Mouse (Mus musculus) c-Kit-positive CD71-positive TER-119-positive erythroid progenitor cells, embryonic 14.5 days (primary cell): ENCODE results near the gene Rbm24.

Experiments used
- DNase-seq: peaks from one replicate; pipeline ENCODE4 v3.0.0-alpha.2; 2013; ENCODE audit warnings: low spot score

The Rbm24 gene

DNA sequence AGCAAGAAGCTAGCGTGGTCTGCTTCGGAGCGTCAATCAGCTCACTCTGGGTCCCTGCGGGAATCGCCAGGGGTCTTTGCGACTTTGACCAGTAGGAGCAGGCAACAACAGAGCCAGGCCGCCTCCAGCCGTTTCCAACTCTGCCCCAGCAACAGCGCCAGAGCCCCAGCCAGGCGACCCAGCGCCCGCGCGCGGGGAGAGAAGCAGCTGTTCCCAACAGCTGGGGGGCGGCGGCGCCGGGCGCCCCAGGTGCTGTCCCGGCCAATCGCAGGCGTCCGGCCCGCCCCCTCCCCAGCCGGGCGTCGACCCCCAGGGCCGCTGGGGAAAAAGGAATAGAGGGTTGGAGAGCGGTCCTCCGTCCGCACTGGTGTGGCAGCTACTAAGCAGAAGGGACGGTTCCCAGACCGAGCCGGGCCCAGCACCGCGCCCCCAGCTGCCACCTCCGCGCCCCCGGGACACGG, at the start of gene Rbm24:
Gene Rbm24 (plus strand): TSS at position 294 of the 461 bp plus-strand sequence.
- no peak for DNase-seq

DNA sequence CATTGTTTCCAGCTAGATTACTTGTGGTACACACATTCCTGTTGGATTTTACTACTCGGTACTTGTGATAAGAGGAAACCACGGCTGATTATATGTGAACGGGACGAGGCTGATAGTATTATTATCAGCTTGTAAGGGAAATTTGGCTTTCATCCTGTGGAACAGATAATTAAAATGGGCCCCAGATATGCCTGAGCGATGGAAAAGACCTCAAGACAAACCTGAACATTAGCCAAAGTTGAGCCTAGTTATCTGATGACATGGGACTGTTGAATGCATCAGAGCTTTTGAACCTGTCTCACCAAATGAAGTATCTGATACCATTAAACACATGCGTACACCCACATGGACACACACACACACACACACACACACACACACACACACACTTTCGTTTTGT, 45.4 kb upstream of the Rbm24 start:
- DNase-seq, result no peak

DNA sequence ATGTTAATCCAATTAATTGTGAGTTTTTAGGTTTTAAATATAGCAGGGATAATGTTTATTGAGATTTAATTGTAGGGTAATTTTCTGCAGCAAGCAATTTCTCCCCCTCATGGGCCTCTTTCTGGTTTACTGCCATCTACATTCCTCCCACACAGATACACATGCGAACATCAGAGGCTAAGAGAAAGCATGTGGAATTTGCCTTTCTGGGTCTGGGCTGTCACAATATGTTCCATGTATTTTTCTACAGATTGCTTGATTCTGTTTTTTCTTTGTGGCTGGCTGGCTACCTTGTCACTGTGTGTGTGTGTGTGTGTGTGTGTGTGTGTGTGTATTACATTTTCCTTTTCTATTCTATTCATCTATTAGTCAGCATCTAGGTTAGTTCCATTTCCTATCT, 42.9 kb upstream of the Rbm24 start:
- no peak for DNase-seq

DNA sequence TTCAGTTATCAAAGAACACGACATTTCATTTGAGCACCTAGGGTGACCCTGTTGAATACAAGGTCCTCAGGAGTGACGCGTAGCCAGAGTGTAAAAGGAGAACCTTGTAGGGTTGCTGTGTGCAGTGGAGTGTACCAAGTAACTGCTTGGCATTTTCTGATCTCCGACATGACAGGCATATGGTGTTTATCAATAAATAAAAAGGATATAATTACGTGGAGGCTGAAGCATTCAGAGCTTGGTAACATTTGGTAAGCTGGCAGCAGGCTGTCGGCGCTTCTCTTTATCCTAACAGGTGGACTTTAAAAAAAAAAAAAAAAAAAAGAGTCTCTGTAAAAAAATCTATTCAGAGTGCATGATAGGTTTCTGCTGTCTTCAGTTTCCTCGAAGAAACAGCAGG, 30.8 kb upstream of the Rbm24 start:
- no peak for DNase-seq

DNA sequence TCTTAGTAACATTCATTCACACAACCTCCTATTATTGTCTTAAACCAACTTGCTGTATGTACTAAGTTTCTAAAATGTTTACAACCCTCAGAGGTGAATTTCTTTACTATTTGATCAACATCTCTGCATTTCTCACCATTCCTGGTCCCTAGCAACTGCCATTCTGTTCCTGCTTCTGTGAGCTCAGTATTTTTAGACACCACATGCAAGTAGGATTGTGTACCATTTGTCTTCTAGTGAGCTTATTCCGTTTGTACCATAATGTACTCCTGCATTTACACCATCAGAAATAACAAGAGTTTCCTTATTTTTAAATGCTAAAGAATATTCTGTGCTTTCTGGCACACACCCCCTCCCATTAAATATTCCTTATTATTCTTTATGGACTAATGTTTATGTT, 26.6 kb upstream of the Rbm24 start:
- DNase-seq, result no peak

DNA sequence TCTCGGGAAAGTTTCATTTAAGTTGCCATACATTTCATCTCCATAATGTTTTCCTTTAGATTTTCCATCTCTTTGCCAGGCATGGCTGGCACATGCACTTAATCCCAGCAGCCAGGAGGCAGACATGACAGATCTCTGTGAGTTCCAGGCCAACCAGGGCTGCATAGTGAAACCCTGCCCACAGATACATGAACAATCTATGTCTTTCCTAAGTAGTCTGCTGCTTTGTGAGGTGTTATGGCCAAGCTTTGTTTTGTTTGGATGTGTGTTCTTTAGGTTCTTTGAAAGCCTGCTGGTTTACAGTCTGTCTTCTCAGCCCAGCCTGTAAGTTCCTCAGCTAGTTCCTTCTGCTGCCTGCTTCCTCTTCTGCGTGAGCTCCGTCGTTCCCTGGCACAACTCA, 25.3 kb upstream of the Rbm24 start:
- DNase-seq, result no peak

DNA sequence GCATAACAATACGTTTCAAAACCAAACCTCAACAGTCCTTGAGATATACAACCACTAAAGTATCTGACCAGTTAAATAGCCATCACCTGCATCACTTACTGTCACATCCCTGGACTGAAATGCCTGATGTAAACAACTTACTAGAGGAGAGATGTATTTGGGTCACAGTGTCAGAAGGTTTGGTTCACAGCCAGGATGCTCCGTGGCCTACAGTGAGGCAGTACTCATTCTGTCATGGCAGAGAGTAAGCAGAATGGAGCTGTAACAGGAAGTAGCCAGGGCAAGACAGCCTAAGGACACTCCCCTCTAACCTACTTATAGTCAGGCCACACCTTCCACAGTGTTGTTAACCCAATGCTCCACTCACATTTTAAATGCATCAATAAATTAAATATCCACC, 24.3 kb upstream of the Rbm24 start:
- DNase-seq, result no peak

DNA sequence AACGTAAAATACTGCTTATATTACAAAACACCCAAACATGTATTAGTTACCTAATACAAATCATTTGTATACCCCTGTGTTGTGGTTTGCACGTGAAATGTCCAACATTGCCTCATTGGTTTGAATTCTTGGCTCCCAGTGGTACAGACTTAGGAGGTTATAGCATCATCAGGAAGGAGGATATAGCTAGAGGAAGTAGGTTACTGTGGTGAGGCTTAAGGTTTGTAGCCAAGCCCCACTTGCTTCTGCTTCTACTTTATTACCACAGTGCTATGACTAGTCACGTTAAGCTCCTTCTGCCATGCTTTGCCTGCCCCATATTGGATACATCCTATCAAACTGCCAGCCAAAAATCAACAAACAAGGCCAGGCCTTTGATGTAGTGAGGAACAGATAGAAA, 21.0 kb upstream of the Rbm24 start:
- no peak for DNase-seq

DNA sequence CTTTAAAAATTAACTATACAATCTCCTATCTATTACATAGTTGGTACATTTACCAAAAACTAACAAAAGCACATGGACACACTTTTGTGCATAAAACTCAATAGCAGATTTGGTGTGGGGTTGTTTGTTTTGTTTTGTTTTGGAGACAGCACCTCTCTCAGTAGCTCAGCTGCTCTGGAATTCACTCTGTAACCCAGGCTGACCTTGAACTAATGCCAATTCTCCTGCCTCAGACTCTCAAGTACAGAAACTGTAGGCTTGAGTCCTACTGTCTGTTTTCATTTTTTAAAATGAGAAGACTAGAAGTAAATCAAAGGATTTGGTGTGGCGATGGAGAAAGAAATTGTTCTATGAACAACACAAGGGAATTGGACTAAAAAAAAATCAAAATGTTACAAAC, 11.1 kb upstream of the Rbm24 start:
- no peak for DNase-seq

DNA sequence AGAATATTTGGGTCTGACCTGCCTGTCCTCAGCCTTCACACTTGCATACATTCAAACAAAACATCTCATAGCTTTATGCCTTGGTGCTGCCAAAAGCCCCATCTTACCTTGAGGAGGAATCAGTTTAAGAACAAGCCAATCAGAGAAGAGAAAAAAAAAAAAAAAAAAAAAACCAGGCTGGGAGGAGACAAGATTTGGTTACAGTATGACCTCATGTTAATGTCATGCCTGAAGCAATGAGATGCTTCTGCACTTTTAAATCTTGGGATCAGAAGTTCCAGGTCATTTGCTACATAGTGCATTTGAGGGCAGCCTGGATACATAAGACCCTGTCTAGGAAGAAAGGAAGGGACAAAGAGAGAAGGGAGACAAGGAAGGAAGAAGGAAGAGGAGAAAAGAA, 6.0 kb upstream of the Rbm24 start:
- no peak for DNase-seq

DNA sequence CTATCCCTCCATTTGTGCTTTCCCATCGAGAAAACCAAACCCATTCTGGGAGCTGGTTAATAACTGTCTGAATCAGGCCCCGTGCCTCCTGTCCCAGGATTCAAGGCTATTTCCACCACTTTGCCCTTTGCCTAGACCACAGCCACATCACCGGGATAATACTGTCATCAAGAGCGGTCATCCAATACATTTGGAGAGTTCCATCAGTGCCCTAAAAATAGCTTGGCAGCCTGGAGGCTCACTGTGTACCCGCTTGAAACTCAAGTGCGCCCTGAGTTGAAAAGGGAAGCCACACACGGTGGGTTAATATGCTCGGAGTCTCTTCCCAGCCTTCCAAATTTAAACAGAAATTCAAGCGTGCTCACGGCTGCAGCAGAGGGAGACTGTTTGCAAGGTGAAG, 4.6 kb upstream of the Rbm24 start:
- no peak for DNase-seq

DNA sequence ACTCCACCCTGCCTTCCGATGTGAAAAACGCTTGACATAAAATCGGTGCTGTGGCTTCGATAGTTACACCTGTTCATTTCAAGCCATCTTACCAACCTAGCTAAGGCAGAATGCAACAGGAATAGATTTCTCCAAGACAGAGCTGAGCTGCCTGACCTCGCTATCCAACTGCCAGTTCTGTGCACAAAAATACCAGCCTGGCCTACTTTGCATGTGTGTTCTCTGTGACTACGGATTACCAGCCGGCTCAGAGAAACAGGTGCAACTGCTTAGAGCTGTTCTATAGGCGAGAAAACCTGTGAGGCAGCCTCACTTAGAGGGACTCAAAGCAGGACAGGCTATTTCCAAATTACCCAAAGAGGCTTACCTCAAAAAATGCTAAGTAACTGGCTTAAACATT, 4.2 kb upstream of the Rbm24 start:
- no peak for DNase-seq

DNA sequence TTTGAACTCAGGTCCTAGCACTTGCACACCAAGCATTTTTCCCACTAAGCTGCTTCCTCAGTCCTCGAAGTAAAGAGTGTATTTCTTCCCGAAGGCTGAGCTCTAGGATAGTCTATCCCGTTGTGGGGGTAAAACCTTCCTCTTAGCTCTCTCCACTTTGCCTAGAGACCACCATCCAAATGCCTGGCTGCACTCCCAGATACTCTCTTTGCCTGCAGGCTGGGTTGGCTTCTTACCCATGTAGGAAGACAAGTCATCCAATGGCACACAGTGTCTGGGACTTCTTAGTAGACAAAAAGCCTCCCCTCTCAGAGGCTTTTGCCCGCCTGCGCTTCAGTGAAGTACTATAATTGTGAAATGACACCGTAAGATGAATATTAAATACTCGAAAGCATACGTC, 2.2 kb upstream of the Rbm24 start:
- no peak for DNase-seq

DNA sequence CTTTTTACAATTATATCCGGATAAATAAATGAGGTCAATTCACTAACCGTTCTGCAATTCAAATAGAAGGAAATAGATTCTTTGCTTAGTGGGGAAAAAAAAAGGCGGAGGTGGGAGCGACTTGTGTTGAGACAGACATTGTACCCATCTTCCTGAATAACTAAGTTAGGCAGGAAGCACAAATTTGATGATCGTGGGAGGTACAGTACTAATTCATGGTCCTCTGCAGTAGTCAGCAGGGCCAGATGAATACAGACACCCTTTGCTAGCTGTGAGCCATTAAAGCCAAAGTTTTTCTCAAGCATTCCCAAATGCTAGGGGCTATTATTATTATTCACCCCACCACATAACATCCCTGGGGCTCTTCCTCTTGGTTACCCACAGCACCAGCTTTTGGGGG, 640 bp upstream of the Rbm24 start:
- DNase-seq, result no peak

DNA sequence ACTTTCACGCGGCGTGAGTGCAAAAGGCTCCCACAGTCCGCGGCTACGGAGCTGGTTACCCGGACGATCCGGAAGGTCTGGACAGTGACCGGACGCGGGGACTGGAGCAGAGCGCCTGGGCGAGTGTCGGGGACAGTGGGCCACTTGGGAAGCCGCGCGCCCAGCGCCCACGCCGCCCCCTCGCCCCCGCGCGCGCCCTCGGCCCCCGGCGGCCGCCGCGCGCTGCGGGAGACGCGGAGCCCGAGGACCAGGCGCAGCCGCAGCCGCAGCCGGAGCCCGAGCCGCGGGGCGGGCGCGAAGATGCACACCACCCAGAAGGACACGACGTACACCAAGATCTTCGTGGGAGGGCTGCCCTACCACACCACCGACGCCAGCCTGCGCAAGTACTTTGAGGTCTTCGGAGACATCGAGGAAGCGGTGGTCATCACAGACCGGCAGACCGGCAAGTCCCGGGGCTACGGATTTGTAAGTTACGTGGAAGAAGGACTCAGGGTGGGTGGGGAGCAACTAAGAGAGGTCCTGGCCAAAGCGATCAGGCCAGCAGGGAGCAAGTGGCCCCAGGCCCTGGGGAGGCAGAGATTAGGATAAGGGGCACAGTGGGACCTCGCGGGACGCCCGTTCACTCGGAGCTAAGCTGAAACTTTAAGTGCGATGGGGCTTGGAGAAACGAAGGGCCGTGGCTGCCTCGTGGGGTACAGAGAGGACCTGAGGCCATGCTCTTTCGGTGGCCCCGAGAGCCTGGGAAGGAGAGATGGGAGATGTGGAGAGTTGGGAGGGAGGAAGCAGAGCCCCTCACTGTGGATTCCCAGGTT, 704 bp downstream of the Rbm24 start:
- DNase-seq, result no peak

DNA sequence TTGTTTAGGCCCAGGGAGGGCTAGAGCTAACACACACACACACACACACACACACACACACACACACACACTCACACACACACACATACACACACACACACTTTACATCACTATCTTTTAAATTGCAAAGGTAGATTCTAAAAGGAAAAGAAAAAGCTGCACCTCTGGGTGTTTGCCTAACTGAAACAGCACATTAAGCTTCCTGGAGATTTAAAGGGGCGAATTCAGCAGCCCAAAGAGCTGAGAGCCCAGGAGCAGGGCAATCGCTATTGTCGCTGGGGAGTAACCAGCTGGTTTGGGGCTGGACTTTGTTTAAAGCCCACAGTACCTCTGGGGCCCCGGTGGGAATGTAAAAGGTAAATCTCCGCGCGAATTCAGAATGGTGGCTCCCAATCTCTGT, 1.4 kb downstream of the Rbm24 start:
- DNase-seq, result no peak

DNA sequence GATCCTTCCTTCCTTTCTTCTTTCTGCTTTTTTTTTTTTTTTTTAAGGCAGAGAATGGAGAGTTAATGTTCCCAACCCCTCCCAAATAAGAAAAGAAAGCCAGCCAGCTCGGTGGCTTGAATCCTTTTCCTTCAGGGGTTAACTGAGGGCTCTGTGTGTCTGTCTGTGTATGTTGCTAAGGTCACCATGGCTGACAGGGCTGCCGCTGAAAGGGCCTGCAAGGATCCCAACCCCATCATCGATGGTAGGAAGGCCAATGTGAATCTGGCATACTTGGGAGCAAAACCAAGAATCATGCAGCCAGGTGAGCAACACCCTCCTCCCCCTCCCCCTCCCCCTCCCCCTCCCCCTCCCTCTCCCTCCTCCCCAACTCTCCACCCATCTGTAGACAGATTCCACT, 1.9 kb downstream of the Rbm24 start:
- DNase-seq, result no peak

DNA sequence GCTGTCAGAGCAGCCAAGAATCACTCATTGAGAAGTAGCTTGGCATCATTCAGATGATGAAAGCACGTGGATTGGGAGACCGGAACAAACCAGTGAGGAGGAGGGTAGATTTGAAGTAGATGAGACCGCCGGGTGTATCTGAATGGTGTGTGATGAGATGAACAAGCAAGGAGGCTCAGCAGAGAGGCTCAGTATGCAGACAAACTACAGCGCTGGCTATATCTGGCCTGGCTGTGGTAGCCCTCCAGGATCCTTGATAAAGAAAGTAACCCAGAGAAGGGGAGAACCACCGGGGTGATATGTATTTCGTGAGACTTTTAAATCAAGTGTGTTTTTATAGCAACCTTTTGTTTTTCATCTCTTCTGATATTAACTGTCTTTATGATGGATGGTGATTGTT, 5.6 kb downstream of the Rbm24 start:
- no peak for DNase-seq

DNA sequence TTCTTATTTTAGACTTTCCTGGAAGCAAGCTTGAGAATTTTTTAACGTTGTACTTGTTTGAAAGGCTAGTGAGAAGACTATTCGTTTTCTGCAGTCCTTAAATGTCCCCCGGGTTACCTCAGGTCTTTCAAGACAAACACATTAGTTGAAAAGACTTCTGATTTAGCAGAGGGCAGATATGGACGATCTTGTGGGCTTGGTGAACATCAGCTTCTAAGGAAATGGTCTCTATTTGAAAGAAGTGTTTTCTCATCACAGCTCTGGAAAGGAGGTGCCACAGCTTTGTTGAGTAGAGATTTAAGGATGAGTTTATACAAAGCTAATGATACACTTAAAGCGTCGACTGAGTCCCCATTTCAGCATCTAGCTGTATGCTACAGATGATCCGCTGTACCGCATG, 6.1 kb downstream of the Rbm24 start:
- no peak for DNase-seq

DNA sequence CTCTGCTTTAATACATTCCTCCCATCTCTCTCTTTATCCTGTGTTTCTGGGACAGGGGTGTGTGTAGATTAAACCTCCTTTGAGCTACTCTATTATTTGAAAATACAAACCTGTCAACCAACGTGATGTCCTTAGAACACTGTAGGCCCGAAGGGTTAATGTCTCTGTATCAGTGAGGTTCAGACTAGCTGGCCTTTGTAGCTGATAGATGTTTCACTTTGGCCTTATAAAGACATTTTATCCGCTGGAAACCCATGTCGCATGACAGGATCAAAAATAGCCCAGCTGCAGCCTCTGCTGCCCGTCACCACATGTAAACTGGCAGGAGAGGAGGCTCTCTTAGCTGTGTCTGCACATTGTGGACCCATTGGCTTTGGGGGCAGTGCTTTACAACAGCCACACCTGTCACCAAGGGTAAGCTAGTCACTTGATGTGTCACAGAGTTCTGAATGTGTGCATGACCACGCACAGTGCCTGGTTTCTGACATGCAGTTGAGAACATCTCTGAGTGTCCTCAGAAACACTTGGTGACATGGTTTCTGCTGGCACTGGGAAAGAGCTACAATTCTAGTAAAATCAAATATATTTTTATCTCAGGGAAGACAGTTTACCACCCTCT, 8.5 kb downstream of the Rbm24 start:
- DNase-seq, result no peak

DNA sequence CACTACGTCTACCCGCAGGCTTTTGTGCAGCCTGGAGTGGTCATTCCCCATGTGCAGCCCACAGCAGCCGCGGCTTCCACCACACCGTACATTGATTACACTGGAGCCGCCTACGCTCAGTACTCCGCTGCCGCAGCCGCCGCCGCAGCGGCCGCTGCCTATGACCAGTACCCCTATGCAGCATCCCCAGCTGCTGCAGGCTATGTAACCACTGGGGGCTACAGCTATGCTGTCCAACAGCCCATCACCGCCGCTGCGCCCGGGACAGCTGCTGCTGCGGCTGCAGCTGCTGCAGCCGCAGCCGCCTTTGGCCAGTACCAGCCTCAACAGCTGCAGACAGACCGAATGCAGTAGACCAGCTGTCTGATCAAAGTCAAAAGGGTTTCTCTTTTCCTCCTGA, 10.7 kb downstream of the Rbm24 start:
- DNase-seq, result no peak

DNA sequence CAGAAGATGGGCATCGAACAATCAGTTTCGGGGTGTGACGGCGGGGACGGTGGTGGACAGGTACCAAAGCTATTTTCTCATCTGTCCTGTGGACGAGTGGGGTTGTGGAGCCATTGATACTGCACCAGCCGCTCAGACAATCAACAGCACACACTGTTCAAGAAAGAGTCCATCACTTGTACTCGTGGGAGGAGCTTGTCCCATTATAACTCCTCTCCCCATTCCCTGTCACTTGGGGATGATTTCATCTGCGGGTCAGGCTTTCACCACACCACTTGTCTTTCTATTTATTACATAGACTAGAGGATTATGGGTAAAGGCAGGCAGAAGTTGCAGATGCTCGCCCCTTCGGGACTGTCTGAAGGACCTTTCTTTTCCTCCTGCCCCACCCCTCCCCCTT, 11.6 kb downstream of the Rbm24 start:
- DNase-seq, result no peak

DNA sequence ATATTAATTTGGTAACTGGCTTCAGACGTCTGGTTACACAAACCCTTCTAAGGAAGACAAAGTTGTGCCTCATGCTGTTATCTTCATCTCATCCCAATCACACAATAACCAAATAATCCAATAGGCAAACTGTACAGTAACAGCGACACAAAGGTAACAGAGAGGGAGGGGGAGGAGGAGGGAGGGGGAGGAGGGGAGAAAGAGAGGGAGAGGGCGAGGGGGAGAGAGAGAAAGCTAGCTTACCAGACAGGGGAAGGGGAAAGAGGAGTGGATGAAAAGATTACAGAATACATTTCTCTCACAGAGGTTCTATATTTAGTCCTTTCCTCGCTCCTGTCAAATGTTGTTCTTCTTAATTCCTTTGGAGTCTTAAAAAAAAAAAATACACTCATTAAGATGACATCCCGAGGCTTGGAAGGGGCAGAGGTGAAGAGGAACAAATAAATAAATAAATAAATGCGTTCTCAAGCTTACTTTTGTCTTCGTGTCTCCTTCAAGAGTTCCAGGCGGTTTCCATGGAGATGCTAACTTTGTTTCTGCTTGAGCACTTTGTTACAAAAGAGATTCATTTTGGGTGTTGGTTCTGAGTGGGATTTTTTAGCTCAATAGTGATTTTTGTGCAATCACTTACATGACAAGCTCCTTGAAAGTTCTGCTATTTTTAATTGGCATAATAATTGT, 15.8 kb downstream of the Rbm24 start:
- no peak for DNase-seq
